Mouse (Mus musculus) liver, embryonic 14.5 days (tissue): Measurements from ENCODE around the gene Gm20489.

Experiments used
- CTCF ChIP-seq: IDR thresholded peaks from 2 replicates; pipeline ENCODE4 v1.5.1; 2016; ENCODE audit warnings: antibody characterized with exemption, low read depth, control low read depth
- EP300 ChIP-seq: IDR thresholded peaks from 2 replicates; pipeline ENCODE4 v1.6.1; 2016; ENCODE audit warnings: antibody characterized with exemption, low read depth

GRCm38 (mm10) chrX:101285953-101286670 is 17.3 kb upstream of the Gm20489 start:
- no peak for TF ChIP-seq CTCF
- no peak for TF ChIP-seq EP300
